Mouse (Mus musculus): ENCODE data around the gene Fat2. TPM values are rescaled to one million over a fixed set of nuclear protein-coding genes. Genes with fewer than 3 reads are reported as not detected.

The Fat2 gene
- polyA plus RNA-seq, 1 experiment from 2014 or later = 0.18 TPM

GRCm38 (mm10) chr11:55293179-55293578, 43.2 kb downstream of the Fat2 start:
- Histone ChIP-seq H3K27ac (no peak overlapping the region), H3K27me3 (no peaks in the 10 kb centered on the region), H3K4me3 (replicated peaks) (no peak overlapping the region), H3K9ac (replicated peaks) (no peak overlapping the region), H3K36me3 (no peaks in the 10 kb centered on the region), H3K9me3 (no peaks in the 10 kb centered on the region), H3K4me1 (replicated peaks) (no peaks in the 10 kb centered on the region), H3K4me2 (no peak overlapping the region)
- ATAC-seq (ENCODE audit: insufficient number of reproducible peaks, insufficient read depth, low FRiP score, low TSS enrichment, low read depth) = no peak
- 92% methylated on average over 5 of the region's 5 CpGs for WGBS

- ATAC-seq (ENCODE audit: insufficient number of reproducible peaks, insufficient read depth, low FRiP score, low TSS enrichment, low read depth) = no peak
- no peak overlapping the region for H3K27ac ChIP-seq
- no peaks in the 10 kb centered on the region for H3K27me3 ChIP-seq
- H3K4me1 ChIP-seq (replicated peaks) = no peaks in the 10 kb centered on the region
- H3K4me3 ChIP-seq (replicated peaks) = no peak overlapping the region
- H3K9ac ChIP-seq (replicated peaks) = no peak overlapping the region
- no peaks in the 10 kb centered on the region for H3K9me3 ChIP-seq
- no peaks in the 10 kb centered on the region for H3K36me3 ChIP-seq
- H3K4me2 ChIP-seq = no peak overlapping the region
- 85% methylated on average over 7 of the region's 7 CpGs for WGBS
Observed at GRCm38 (mm10) chr11:55291901-55292300, 44.5 kb downstream of the Fat2 start.

DNA sequence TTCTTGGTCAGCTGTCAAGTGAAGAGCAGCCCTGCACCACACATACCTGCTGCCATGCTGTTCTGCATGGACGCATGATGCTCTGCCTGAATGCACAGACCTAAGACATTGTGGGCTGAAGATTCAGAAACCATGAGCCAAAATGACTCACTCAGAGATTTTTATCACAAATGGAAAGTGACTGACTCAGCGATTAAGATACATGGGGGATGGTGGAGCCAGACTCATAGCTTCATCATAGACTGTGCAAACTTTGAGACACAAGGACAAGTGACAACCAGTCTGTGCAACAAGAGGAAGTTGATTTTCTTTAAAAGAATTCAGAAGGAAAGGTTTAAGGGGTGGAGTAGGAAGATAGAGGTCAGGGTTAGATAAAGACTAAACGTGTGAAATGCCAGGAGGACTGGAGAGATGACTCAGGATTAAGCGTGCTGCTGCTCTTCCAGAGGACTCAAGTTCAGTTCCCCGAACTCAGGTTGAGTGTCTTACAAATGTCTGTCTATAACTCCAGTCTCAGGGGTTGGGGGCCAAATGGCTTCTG, 46.4 kb downstream of the Fat2 start:
- WGBS = 83% methylated on average over 5 of the region's 5 CpGs
- no peak for ATAC-seq (ENCODE audit: insufficient number of reproducible peaks, insufficient read depth, low FRiP score, low TSS enrichment, low read depth)
- Histone ChIP-seq H3K27ac (no peak overlapping the region), H3K9me3 (no peaks in the 10 kb centered on the region), H3K4me1 (replicated peaks) (no peaks in the 10 kb centered on the region), H3K27me3 (no peaks in the 10 kb centered on the region), H3K4me2 (no peak overlapping the region), H3K4me3 (replicated peaks) (no peak overlapping the region), H3K36me3 (no peaks in the 10 kb centered on the region), H3K9ac (replicated peaks) (no peak overlapping the region)

- ATAC-seq (ENCODE audit: insufficient number of reproducible peaks, insufficient read depth, low FRiP score, low TSS enrichment, low read depth) = no peak
- no peaks in the 10 kb centered on the region for H3K9me3 ChIP-seq
- no peak overlapping the region for H3K4me3 ChIP-seq (replicated peaks)
- no peaks in the 10 kb centered on the region for H3K27me3 ChIP-seq
- H3K36me3 ChIP-seq = no peaks in the 10 kb centered on the region
- H3K4me1 ChIP-seq (replicated peaks) = no peaks in the 10 kb centered on the region
- no peak overlapping the region for H3K27ac ChIP-seq
- WGBS = 82% methylated on average over 6 of the region's 6 CpGs
- no peak overlapping the region for H3K4me2 ChIP-seq
- H3K9ac ChIP-seq (replicated peaks) = no peak overlapping the region
Observed at GRCm38 (mm10) chr11:55274756-55275155, 61.6 kb downstream of the Fat2 start.

DNA sequence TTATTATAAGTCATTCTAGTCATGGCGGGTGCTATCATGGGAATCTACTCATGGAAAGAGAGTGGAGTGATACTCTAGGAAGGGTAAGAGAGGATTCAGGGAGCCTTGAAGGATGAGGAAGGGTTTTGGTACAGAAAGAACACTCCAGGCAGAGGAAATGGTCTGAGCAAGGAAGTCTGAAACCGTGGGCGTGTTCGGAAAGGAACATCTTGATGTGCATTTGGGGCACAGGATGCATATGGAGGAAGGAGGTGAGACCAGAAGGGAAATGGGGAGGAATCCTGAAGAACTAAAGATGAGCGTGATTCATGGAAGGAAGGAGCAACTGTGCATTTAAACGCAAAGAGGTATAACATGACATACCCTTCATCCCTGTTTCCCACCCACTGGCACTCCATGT, 67.8 kb downstream of the Fat2 start:
- no peak overlapping the region for H3K27ac ChIP-seq
- no peaks in the 10 kb centered on the region for H3K36me3 ChIP-seq
- no peaks in the 10 kb centered on the region for H3K4me1 ChIP-seq (replicated peaks)
- no peak overlapping the region for H3K4me3 ChIP-seq (replicated peaks)
- H3K4me2 ChIP-seq = no peak overlapping the region
- ATAC-seq (ENCODE audit: insufficient number of reproducible peaks, insufficient read depth, low FRiP score, low TSS enrichment, low read depth) = no peak
- H3K9ac ChIP-seq (replicated peaks) = no peak overlapping the region
- 90% methylated on average over 6 of the region's 6 CpGs for WGBS
- no peaks in the 10 kb centered on the region for H3K9me3 ChIP-seq
- no peaks in the 10 kb centered on the region for H3K27me3 ChIP-seq

DNA sequence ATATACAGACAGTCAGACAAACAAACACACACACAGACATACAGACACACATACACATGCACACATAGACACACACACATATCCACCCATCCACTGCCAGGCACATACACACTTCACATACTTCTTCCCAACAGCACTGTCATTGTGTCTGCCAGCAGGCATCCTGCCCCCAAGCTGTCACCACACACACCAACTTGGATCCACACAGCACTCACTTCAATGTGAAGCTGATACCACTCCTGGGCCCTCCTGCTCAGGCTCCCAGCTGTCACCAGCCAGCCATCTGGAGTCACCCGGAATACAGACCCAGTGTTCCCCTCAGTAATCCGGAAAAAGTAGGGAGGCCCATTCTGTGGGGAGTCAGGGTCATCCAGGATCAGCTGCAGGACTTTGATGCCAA, 70.7 kb downstream of the Fat2 start:
- Histone ChIP-seq H3K9ac (replicated peaks) (no peak overlapping the region), H3K4me3 (replicated peaks) (no peak overlapping the region), H3K36me3 (no peaks in the 10 kb centered on the region), H3K4me1 (replicated peaks) (no peaks in the 10 kb centered on the region), H3K27ac (no peak overlapping the region), H3K9me3 (no peaks in the 10 kb centered on the region), H3K27me3 (no peaks in the 10 kb centered on the region), H3K4me2 (no peak overlapping the region)
- ATAC-seq (ENCODE audit: insufficient number of reproducible peaks, insufficient read depth, low FRiP score, low TSS enrichment, low read depth) = no peak
- 56% methylated on average over 2 of the region's 2 CpGs for WGBS

GRCm38 (mm10) chr11:55264318-55264717, 72.0 kb downstream of the Fat2 start:
- Histone ChIP-seq H3K9me3 (no peaks in the 10 kb centered on the region), H3K4me2 (no peak overlapping the region), H3K4me1 (replicated peaks) (no peaks in the 10 kb centered on the region), H3K4me3 (replicated peaks) (no peak overlapping the region), H3K9ac (replicated peaks) (no peak overlapping the region), H3K36me3 (no peaks in the 10 kb centered on the region), H3K27ac (no peak overlapping the region), H3K27me3 (no peaks in the 10 kb centered on the region; the same call in 1 of the 2 replicates)
- 90% methylated on average over 2 of the region's 2 CpGs for WGBS
- ATAC-seq (ENCODE audit: insufficient number of reproducible peaks, insufficient read depth, low FRiP score, low TSS enrichment, low read depth) = no peak

GRCm38 (mm10) chr11:55262000-55262399, 74.4 kb downstream of the Fat2 start:
- ATAC-seq (ENCODE audit: insufficient number of reproducible peaks, insufficient read depth, low FRiP score, low TSS enrichment, low read depth) = no peak
- no peak overlapping the region for H3K9ac ChIP-seq (replicated peaks)
- no peak overlapping the region for H3K27ac ChIP-seq
- H3K36me3 ChIP-seq = no peaks in the 10 kb centered on the region
- no peaks in the 10 kb centered on the region for H3K9me3 ChIP-seq
- no peaks in the 10 kb centered on the region for H3K4me1 ChIP-seq (replicated peaks)
- no peak overlapping the region for H3K4me3 ChIP-seq (replicated peaks)
- no peak overlapping the region for H3K4me2 ChIP-seq
- WGBS = 74% methylated on average over 5 of the region's 5 CpGs
- H3K27me3 ChIP-seq = no peaks in the 10 kb centered on the region; the same call in 1 of the 2 replicates

DNA sequence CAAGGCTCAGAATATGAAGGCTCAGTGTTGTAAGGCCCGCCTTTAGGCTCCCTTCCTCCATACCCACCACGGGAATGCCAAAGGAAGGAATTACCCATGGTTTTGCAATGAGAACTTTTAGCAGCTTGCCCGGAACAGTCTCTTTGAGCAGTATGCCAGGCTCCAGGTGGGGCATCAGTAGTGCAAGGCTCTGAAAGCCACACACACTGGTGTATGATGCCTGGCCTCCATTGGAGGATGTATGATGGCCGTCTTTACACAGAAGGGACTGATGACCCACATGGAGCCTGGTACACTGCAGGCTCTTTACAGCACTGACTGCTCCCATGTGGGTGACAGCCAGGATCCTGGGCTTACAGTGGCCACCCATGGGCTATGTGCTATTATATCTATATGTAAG, 75.3 kb downstream of the Fat2 start:
- no peak for ATAC-seq (ENCODE audit: insufficient number of reproducible peaks, insufficient read depth, low FRiP score, low TSS enrichment, low read depth)
- H3K4me1 ChIP-seq (replicated peaks) = no peaks in the 10 kb centered on the region

DNA sequence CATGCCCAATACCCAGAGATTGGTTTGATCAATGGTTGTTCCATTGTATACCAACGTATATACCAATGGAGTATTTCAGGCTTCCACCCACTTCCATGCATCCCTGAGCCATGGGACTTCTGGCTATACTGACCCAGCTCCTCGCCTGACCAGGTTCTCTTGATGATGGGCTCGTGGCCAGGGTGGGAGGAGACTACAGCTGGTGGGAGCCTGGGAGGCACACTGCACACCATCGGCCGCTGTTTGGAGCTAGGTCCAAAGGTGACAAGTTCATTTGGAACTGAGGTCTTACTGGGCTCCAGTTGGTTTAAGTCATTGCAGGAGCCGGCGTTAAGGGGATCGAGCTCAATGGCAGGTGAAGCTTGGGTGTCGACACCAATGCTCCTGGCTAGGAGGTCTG, 83.0 kb downstream of the Fat2 start:
- no peak overlapping the region for H3K4me3 ChIP-seq (replicated peaks)
- H3K4me2 ChIP-seq = no peak overlapping the region
- WGBS = 91% methylated on average over 9 of the region's 9 CpGs
- H3K36me3 ChIP-seq = no peaks in the 10 kb centered on the region
- no peaks in the 10 kb centered on the region; the same call in 1 of the 2 replicates for H3K9me3 ChIP-seq
- no peak overlapping the region for H3K9ac ChIP-seq (replicated peaks)
- H3K27ac ChIP-seq = no peak overlapping the region
- no peaks in the 10 kb centered on the region for H3K27me3 ChIP-seq
- no peak for ATAC-seq (ENCODE audit: insufficient number of reproducible peaks, insufficient read depth, low FRiP score, low TSS enrichment, low read depth)
- no peaks in the 10 kb centered on the region for H3K4me1 ChIP-seq (replicated peaks)

More for the DNA sequence above, 75.3 kb downstream of the Fat2 start:
- Histone ChIP-seq H3K9ac (replicated peaks) (no peak overlapping the region), H3K27ac (no peak overlapping the region), H3K4me2 (no peak overlapping the region), H3K27me3 (no peaks in the 10 kb centered on the region; the same call in 1 of the 2 replicates), H3K4me3 (replicated peaks) (no peak overlapping the region), H3K36me3 (no peaks in the 10 kb centered on the region), H3K9me3 (no peaks in the 10 kb centered on the region)
- WGBS = 87% methylated on average over 4 of the region's 4 CpGs

GRCm38 (mm10) chr11:55250527-55250926, 85.8 kb downstream of the Fat2 start:
- no peak overlapping the region for H3K9ac ChIP-seq (replicated peaks)
- no peaks in the 10 kb centered on the region for H3K4me1 ChIP-seq (replicated peaks)
- no peaks in the 10 kb centered on the region; the same call in 1 of the 2 replicates for H3K9me3 ChIP-seq
- no peak for ATAC-seq (ENCODE audit: insufficient number of reproducible peaks, insufficient read depth, low FRiP score, low TSS enrichment, low read depth)
- no peak overlapping the region for H3K4me3 ChIP-seq (replicated peaks)
- H3K27me3 ChIP-seq = no peaks in the 10 kb centered on the region
- H3K4me2 ChIP-seq = no peak overlapping the region
- 75% methylated on average over 6 of the region's 6 CpGs for WGBS
- H3K36me3 ChIP-seq = no peaks in the 10 kb centered on the region
- H3K27ac ChIP-seq = no peak overlapping the region

DNA sequence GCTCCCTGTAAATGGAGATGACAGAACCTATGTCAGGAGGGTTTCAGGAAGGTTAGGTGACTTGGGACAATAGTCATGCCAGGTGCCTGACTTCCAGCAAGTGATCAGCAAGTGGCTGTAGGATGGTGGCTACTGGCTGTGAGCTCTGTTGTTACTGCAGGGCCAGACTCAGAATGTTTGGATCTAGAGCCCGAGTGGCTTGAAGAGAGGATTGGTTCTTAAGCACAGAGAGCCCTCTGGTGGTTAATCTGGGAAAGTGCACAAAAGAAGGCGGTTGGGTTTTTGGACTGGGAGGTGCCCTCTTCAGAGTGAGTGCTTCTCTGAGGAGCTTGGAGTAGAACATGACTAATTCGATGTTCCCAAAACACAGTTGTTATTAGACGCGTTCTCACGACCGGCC, 95.8 kb downstream of the Fat2 start:
- Histone ChIP-seq H3K9me3 (no peaks in the 10 kb centered on the region), H3K27ac (no peak overlapping the region), H3K27me3 (no peaks in the 10 kb centered on the region), H3K4me3 (replicated peaks) (no peak overlapping the region), H3K36me3 (no peaks in the 10 kb centered on the region), H3K4me2 (no peak overlapping the region), H3K4me1 (replicated peaks) (no peaks in the 10 kb centered on the region), H3K9ac (replicated peaks) (no peak overlapping the region)
- ATAC-seq (ENCODE audit: insufficient number of reproducible peaks, insufficient read depth, low FRiP score, low TSS enrichment, low read depth) = no peak
- WGBS = 66% methylated on average over 7 of the region's 7 CpGs
